8 mouse cellular contexts compared by ENCODE assay signal in the genomic region with DNA sequence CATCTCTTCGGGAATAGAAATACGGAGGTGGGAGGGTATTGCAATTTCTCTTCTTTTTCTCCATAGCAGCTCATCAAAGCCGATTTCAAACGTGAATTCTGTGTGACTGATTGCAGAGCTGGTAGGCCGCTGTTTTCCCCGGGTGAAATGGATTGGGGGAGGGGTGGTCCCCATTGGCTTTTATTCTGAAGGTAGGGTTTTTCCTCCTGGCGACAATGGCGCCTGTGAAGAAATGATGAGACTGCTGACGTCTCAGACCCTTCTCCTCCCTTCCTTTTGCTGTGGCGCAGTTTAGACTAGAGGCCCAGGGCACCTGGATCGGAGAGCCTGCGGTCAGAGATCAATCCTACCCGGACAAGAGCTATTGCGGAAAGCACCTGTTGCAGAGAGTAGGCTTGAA. TPM values are rescaled to one million over a fixed set of nuclear protein-coding genes. Genes with fewer than 3 reads are reported as not detected.
DNase-seq lines count a peak whose midpoint lies in the region; ATAC-seq and TF ChIP-seq lines count a peak whose summit lies in the region.
"Had no signal": no experiment of that assay in that cellular context is flagged by ENCODE, and none has a peak within 500 bp of the region (broad histone marks: within the 10 kb centered on the region; RNA-seq: fewer than 3 reads in every experiment).

No protein-coding gene starts in this region.

- H3K4me3 ChIP-seq in cortical plate, adult 2 months (ENCODE audit: insufficient read depth, low read length) = peak overlapping the region; percentile 92
- peak overlapping the region; percentile 33; the same call in 1 of the 2 replicates for H3K4me3 ChIP-seq in intestine, embryonic 15.5 days (replicated peaks)

- no peak overlapping the region for H3K9ac ChIP-seq in intestine, embryonic 15.5 days

- TF ChIP-seq CTCF in cortical plate, adult 2 months (IDR thresholded peaks at IDR 0.05; ENCODE audit: extremely low read depth, insufficient read depth, low read length) = no peak

- no peaks in the 10 kb centered on the region for H3K4me1 ChIP-seq in cortical plate, adult 2 months (ENCODE audit: control insufficient read depth, insufficient read depth, low read length)
- H3K4me1 ChIP-seq in intestine, embryonic 15.5 days (replicated peaks) = no peaks in the 10 kb centered on the region

- DNase-seq in right cerebral cortex, postnatal 10 days (ENCODE audit: low spot score in 2 of 2) = peak; percentile 44 to 62
- no peak for DNase-seq in right cerebral cortex, adult 18-20 months
- DNase-seq in right cerebral cortex, postnatal 25 days = peak; percentile 24
- DNase-seq in urinary bladder, postnatal 4 days (ENCODE audit: low spot score in 2 of 2) = no peak

- H3K27me3 ChIP-seq in intestine, embryonic 15.5 days (replicated peaks) = peaks cover 9% of the 10 kb centered on the region

- no peaks in the 10 kb centered on the region for H3K36me3 ChIP-seq in intestine, embryonic 15.5 days

- ATAC-seq in intestine, embryonic 15.5 days = no peak
- no peak for ATAC-seq in megakaryocyte progenitor cell, adult 5-6 weeks (replicated peaks; ENCODE audit: poor library complexity)

- peak overlapping the region; percentile 69 for H3K27ac ChIP-seq in cortical plate, adult 2 months (ENCODE audit: insufficient read depth, low read length)
- no peak overlapping the region for H3K27ac ChIP-seq in intestine, embryonic 15.5 days

- WGBS in intestine, embryonic 15.5 days = 30% methylated on average over 14 of the region's 14 CpGs

- TF ChIP-seq POLR2A in cortical plate, adult 2 months (IDR thresholded peaks at IDR 0.05; ENCODE audit: extremely low read depth, insufficient read depth, low read length) = 0 out of 2 replicates have a peak, but pooled peaks have one; percentile 19

- no peaks in the 10 kb centered on the region for H3K9me3 ChIP-seq in intestine, embryonic 15.5 days
- H3K9me3 ChIP-seq: megakaryocyte, embryonic 14.5 days had no signal

- H3K4me2 ChIP-seq in intestine, embryonic 15.5 days (replicated peaks) = peak overlapping the region; percentile 71

RNA-seq across cellular contexts. Expression of a gene that starts 0.7 kb away (rescaled TPM):
- polyA plus RNA-seq in cortical plate, adult 2 months (2012; rRNA removed) = 239 and 250 TPM in 2 replicates
- 15.5 and 17.8 TPM in 2 replicates for polyA plus RNA-seq in intestine, embryonic 15.5 days (2015; fragmentation: Nextera tagmentation; extraction: Ambion mirVana)
- not detected in 2 replicates for total RNA-seq in megakaryocyte progenitor cell, adult 5-6 weeks (2015)
- total RNA-seq in megakaryocyte progenitor cell, adult 5-6 weeks (2017) = 0.14 and 0.25 TPM in 2 replicates

RNA-seq across cellular contexts. Expression of a gene that starts 17.0 kb away (rescaled TPM):
- 11.1 and 12.1 TPM in 2 replicates for polyA plus RNA-seq in cortical plate, adult 2 months (2012; rRNA removed)
- polyA plus RNA-seq in intestine, embryonic 15.5 days (2015; fragmentation: Nextera tagmentation; extraction: Ambion mirVana) = 21.5 and 24.8 TPM in 2 replicates
- total RNA-seq in megakaryocyte progenitor cell, adult 5-6 weeks (2015) = 5.8 and 8.2 TPM in 2 replicates
- total RNA-seq in megakaryocyte progenitor cell, adult 5-6 weeks (2017) = 11.0 and 13.1 TPM in 2 replicates

RNA-seq across cellular contexts. Expression of a gene that starts 17.0 kb away (rescaled TPM):
- polyA plus RNA-seq in cortical plate, adult 2 months (2012; rRNA removed) = 6.3 and 6.8 TPM in 2 replicates
- polyA plus RNA-seq in intestine, embryonic 15.5 days (2015; fragmentation: Nextera tagmentation; extraction: Ambion mirVana) = 3.2 and 6.3 TPM in 2 replicates
- total RNA-seq in megakaryocyte progenitor cell, adult 5-6 weeks (2015) = 5.6 and 6.3 TPM in 2 replicates
- 24.7 TPM in 2 replicates for total RNA-seq in megakaryocyte progenitor cell, adult 5-6 weeks (2017)

RNA-seq across cellular contexts. Expression of a gene that starts 18.3 kb away (rescaled TPM):
- polyA plus RNA-seq in cortical plate, adult 2 months (2012; rRNA removed) = 15.6 and 20.8 TPM in 2 replicates
- polyA plus RNA-seq in intestine, embryonic 15.5 days (2015; fragmentation: Nextera tagmentation; extraction: Ambion mirVana) = 51.1 and 52.2 TPM in 2 replicates
- total RNA-seq in megakaryocyte progenitor cell, adult 5-6 weeks (2015) = 22.4 and 28.2 TPM in 2 replicates
- not detected in 2 replicates for total RNA-seq in megakaryocyte progenitor cell, adult 5-6 weeks (2017)

RNA-seq across cellular contexts. Expression of a gene that starts 44.5 kb away (rescaled TPM):
- 20.7 and 21.0 TPM in 2 replicates for polyA plus RNA-seq in cortical plate, adult 2 months (2012; rRNA removed)
- 7.5 and 7.9 TPM in 2 replicates for polyA plus RNA-seq in intestine, embryonic 15.5 days (2015; fragmentation: Nextera tagmentation; extraction: Ambion mirVana)
- total RNA-seq in megakaryocyte progenitor cell, adult 5-6 weeks (2015) = 8.4 TPM in 2 replicates
- 4.8 and 12.2 TPM in 2 replicates for total RNA-seq in megakaryocyte progenitor cell, adult 5-6 weeks (2017)

Comparison
In these comparisons a context has a peak if more than half of its experiments do, and no peak if none do; other contexts are left out.
1. DNase-seq: peak in right cerebral cortex, postnatal 10 days (2 of 2) and right cerebral cortex, postnatal 25 days (single experiment); none in right cerebral cortex, adult 18-20 months (single experiment) and urinary bladder, postnatal 4 days (0 of 2).
2. RNA of a gene that starts 0.7 kb away (polyA plus RNA-seq): 239 to 250 TPM in cortical plate, adult 2 months; 15.5 to 17.8 TPM in intestine, embryonic 15.5 days; every median in the first group is over 10 times any median in the second.